Mouse (Mus musculus) olfactory bulb, adult 2 months (tissue): Measurements from ENCODE around the gene Gcnt3.
"Not testable (repeated sequence)": the region's sequence is repeated elsewhere in the genome, so short reads cannot be mapped to it uniquely, and the experiment has no call there.

Source experiments
- CTCF ChIP-seq: fragments of 200-500 bp; IDR thresholded peaks from 2 replicates; pipeline ENCODE4 v1.5.1; 2012; ENCODE audit warnings: low read depth, mild to moderate bottlenecking, low read length, moderate library complexity; ENCODE audit not compliant: insufficient read depth
- POLR2A ChIP-seq: fragments of 200-500 bp; IDR thresholded peaks from 2 replicates; pipeline ENCODE4 v1.6.1; 2012; ENCODE audit warnings: mild to moderate bottlenecking, low read depth, low read length, moderate library complexity; ENCODE audit not compliant: insufficient read depth

DNA sequence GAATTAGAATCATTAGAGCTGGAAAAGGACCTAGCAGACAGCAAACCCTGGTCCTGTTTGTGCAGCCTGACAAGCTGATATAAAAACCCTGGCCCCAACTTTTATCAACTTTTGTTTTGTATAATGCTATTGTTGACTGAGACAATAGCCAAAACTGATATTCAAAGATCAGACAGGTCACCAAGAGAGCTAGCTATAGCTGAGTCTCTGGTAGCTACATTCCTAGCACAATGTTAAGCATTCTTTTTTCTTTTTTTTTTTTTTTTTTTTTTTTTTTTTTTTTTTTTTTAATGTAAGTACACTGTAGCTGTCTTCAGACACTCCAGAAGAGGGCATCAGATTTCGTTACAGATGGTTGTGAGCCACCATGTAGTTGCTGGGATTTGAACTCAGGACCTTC lies 14.3 kb downstream of the Gcnt3 start:
- TF ChIP-seq CTCF, POLR2A: not testable (repeated sequence)
